Mouse (Mus musculus) C2C12 (cell line): ENCODE results near the gene Kcne4. TPM values are rescaled to one million over a fixed set of nuclear protein-coding genes. Genes with fewer than 3 reads are reported as not detected.

Experiments
- H3K27me3 ChIP-seq: one replicate; pipeline ENCODE4 v1.6.1; 2011; ENCODE audit not compliant: control insufficient read depth, insufficient read depth, insufficient read length
- H3K36me3 ChIP-seq: one replicate; pipeline ENCODE4 v1.6.1; 2011; ENCODE audit not compliant: control insufficient read depth, insufficient read depth
- H3K4me3 ChIP-seq: one replicate; pipeline ENCODE4 v1.5.1; 2011; ENCODE audit warnings: mild to moderate bottlenecking, control low read depth; ENCODE audit not compliant: poor library complexity, insufficient read depth, severe bottlenecking
- H3K79me2 ChIP-seq: one replicate; pipeline ENCODE4 v1.6.1; 2011; ENCODE audit not compliant: control insufficient read depth, insufficient read depth
- H3K79me3 ChIP-seq: one replicate; pipeline ENCODE4 v1.6.1; 2011; ENCODE audit warnings: low read depth, control low read depth
- H3ac ChIP-seq: one replicate; pipeline ENCODE3; 2011; ENCODE audit warnings: low read depth; ENCODE audit not compliant: control insufficient read depth, insufficient read length
- CEBPB ChIP-seq: IDR thresholded peaks from one replicate; pipeline ENCODE4 v1.6.1; 2011; ENCODE audit warnings: low read depth, mild to moderate bottlenecking, control low read depth, moderate library complexity
- CTCF ChIP-seq: IDR thresholded peaks from one replicate; pipeline ENCODE4 v1.5.1; 2011; ENCODE audit not compliant: control insufficient read depth, insufficient read depth, insufficient read length
- FOSL1 ChIP-seq: IDR thresholded peaks from one replicate; pipeline ENCODE4 v1.8.0; 2011; ENCODE audit warnings: mild to moderate bottlenecking, low read length; ENCODE audit not compliant: poor library complexity, insufficient read depth, severe bottlenecking
- MAX ChIP-seq: IDR thresholded peaks from one replicate; pipeline ENCODE4 v1.6.1; 2011; ENCODE audit warnings: mild to moderate bottlenecking, control low read depth
- MYOD1 ChIP-seq: IDR thresholded peaks from one replicate; pipeline ENCODE4 v1.6.1; 2011; ENCODE audit warnings: low read depth; ENCODE audit not compliant: control insufficient read depth, insufficient read length
- MYOG ChIP-seq: IDR thresholded peaks from one replicate; pipeline ENCODE4 v1.6.1; 2011; ENCODE audit not compliant: control insufficient read depth, insufficient read length; ENCODE audit errors: extremely low read depth
- USF1 ChIP-seq: IDR thresholded peaks from one replicate; pipeline ENCODE4 v1.6.1; 2011; ENCODE audit warnings: low read depth, mild to moderate bottlenecking, control low read depth, moderate library complexity
- polyA plus RNA-seq: library from polyadenylated mRNA; unstranded; fragments of >200 nt; fragmentation: generic; extraction: Trizol; gene quantifications from one replicate; pipeline ENCODE4 v1.2.1, GENCODE M21; 2012; ENCODE audit warnings: missing spikeins

Gene Kcne4
- polyA plus RNA-seq, 1 experiment, result 0.04 TPM

DNA sequence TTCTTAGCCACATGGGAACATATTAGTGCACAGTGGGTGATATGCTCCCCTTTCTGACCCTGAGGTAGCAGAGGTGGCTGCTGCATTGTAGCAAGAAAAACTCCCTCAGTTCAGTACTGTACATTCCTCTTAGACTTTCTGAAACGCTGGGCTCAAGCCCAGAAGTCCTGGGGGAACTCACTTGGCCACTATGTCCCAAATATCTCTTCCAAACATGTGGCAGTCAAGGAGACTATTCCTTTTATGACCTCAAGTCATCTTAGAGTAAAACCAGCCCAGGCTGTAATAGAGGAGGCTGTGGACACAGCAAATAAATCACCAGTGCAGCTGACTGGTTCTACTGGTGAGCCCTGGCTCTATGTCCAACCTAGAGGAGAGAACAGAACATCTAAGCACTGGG, 45.7 kb downstream of the Kcne4 start:
- no peaks in the 10 kb centered on the region for H3K27me3 ChIP-seq
- H3ac ChIP-seq, result no peak overlapping the region
- H3K79me3 ChIP-seq, result no peaks in the 10 kb centered on the region
- no peak overlapping the region for H3K4me3 ChIP-seq
- no peak for TF ChIP-seq CEBPB
- H3K36me3 ChIP-seq, result no peaks in the 10 kb centered on the region
- no peaks in the 10 kb centered on the region for H3K79me2 ChIP-seq

DNA sequence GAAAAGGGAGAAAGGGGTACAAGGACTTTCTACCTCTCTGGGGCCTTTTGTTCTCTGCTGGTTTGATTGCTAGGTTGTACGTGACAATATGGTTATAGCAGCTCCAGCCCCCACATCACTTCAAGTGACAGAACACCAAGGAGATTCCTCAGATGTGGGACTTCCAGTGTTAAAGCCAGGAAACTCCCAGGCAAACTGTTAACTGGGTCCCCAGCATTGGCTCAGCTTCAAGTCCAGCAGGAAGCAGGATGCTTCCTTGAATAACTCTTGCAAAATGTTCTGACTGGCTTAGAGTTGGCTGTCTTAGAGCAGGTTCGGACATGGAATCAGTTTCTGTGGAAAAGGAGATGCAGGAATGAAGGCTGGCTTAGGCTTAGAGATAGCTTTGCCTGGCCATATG, 47.3 kb downstream of the Kcne4 start:
- TF ChIP-seq MAX, result no peak
- TF ChIP-seq USF1, result no peak
- TF ChIP-seq FOSL1, result no peak
- no peak for TF ChIP-seq CTCF
- TF ChIP-seq MYOD1, result no peak
- no peak for TF ChIP-seq MYOG
- no peak for TF ChIP-seq CEBPB
- Histone ChIP-seq H3ac (no peak overlapping the region), H3K79me3 (no peaks in the 10 kb centered on the region), H3K27me3 (no peaks in the 10 kb centered on the region), H3K36me3 (no peaks in the 10 kb centered on the region), H3K79me2 (no peaks in the 10 kb centered on the region), H3K4me3 (no peak overlapping the region)

DNA sequence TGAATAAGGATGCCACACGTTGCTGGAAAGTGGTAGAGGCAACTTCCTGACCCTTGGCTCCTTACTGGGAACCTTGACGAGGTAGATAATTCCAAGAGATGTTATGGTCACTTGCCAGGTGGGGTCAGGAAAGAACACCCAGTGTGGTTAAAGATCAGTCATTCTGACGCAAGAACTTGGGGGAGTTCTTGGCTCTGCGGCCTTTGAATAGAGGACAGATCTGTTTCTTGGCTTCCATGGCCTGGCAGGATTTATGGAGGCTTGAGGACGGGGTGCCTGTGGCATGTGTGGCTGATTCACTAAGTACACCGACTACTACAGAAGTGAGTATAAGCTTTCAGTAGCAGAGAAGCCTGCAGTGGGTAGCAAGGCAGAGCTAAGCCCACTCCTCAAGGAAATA, 47.8 kb downstream of the Kcne4 start:
- TF ChIP-seq MYOG (no peak), USF1 (no peak), FOSL1 (no peak), CTCF (no peak), MAX (no peak), MYOD1 (no peak), CEBPB (no peak)
- H3K4me3 ChIP-seq, result no peak overlapping the region
- H3K79me2 ChIP-seq, result no peaks in the 10 kb centered on the region
- no peaks in the 10 kb centered on the region for H3K27me3 ChIP-seq
- no peaks in the 10 kb centered on the region for H3K79me3 ChIP-seq
- no peaks in the 10 kb centered on the region for H3K36me3 ChIP-seq
- H3ac ChIP-seq, result no peak overlapping the region

DNA sequence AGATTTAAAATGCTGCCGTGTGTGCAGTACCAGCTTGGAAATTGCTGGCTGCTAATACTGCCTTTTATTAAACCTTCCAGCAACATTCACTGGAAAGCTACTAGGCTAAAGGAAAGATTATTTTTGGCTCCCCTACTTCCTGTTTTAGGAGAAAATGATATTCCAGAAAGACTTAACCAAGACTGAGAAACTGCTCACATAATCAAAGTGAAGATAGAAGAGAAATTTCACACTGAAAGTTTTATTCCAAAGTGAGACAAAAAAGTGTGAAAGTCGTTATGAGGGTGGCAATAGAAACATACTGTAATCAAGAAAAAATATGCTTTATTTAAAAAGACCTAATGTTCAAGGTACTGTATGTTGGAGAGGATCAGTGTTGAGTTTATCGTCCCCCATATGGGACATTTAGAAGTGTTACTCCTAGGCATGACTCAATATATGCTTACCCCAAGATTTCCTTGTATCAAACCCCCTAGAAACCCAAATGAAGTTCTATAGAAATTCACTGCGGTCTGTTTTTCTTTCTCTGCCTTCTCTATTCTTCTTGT, 48.3 kb downstream of the Kcne4 start:
- no peaks in the 10 kb centered on the region for H3K79me3 ChIP-seq
- H3ac ChIP-seq, result no peak overlapping the region
- H3K36me3 ChIP-seq, result no peaks in the 10 kb centered on the region
- no peaks in the 10 kb centered on the region for H3K27me3 ChIP-seq
- no peak for TF ChIP-seq FOSL1
- no peak for TF ChIP-seq MYOD1
- TF ChIP-seq MAX, result no peak
- TF ChIP-seq USF1, result no peak
- TF ChIP-seq CEBPB, result no peak
- TF ChIP-seq CTCF, result no peak
- no peak for TF ChIP-seq MYOG
- H3K79me2 ChIP-seq, result no peaks in the 10 kb centered on the region
- no peak overlapping the region for H3K4me3 ChIP-seq

DNA sequence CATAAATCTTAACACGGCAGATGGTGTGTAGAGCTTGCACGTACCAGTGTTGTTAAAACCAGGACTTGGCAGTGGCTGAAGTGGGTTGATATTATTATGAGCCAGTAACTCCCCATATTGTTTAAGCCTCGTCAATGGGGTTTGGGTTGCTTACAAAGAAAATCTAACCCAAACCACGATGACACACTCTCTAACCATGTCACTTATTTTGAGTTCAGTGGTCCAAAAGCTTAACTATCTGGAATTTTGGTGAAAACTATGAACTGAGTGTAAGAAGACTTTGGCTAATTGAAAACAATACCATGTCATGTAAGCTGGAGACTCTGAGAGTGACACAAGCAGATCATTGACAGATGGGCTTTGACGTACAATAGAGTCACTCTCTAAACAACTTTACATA, 49.4 kb downstream of the Kcne4 start:
- H3K79me2 ChIP-seq, result no peaks in the 10 kb centered on the region
- H3K27me3 ChIP-seq, result no peaks in the 10 kb centered on the region
- H3K79me3 ChIP-seq, result no peaks in the 10 kb centered on the region
- H3K36me3 ChIP-seq, result no peaks in the 10 kb centered on the region
- no peak overlapping the region for H3K4me3 ChIP-seq
- no peak for TF ChIP-seq MAX
- no peak overlapping the region for H3ac ChIP-seq

DNA sequence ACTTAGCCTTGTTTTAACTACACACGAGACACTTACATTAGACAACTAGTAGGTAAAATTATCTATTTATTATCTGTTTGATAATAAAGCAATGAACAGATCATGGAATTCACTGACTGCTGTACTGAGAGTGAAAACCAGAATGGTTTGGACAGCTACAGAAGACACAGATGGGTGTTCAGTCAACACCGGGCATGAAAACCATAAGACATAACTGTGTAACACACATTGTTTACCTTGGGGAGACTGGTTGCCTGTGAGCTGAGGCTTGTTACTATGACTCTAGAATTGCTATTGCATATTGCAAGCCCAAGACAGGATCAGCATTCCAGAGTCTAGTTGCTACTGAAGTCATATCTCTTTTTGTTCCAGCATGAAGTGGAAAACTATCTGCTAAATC, 49.9 kb downstream of the Kcne4 start:
- Histone ChIP-seq H3K79me2 (no peaks in the 10 kb centered on the region), H3K4me3 (no peak overlapping the region), H3K79me3 (no peaks in the 10 kb centered on the region), H3K36me3 (no peaks in the 10 kb centered on the region), H3ac (no peak overlapping the region), H3K27me3 (no peaks in the 10 kb centered on the region)
- TF ChIP-seq MYOG (no peak), CTCF (no peak), USF1 (no peak), CEBPB (no peak), MAX (no peak), FOSL1 (no peak), MYOD1 (no peak)

Other genes with a start within 250 kb of the Kcne4 start
- gene Acsl3, start 158.9 kb upstream of the Kcne4 start, polyA plus RNA-seq, result 19.8 TPM
- gene Utp14b, start 158.7 kb upstream of the Kcne4 start, polyA plus RNA-seq, result 2.4 TPM